Mouse (Mus musculus) urinary bladder, postnatal 4 days (tissue): ENCODE results near the gene Gm45717.
"Not testable (repeated sequence)": the region's sequence is repeated elsewhere in the genome, so short reads cannot be mapped to it uniquely, and the experiment has no call there.

ENCODE experiments used
- DNase-seq, 2 experiments: peaks; one replicate each; pipeline ENCODE4 v3.0.0; 2021 to 2022; ENCODE audit warnings: low spot score in 2 of 2

Gm45717 gene

DNA sequence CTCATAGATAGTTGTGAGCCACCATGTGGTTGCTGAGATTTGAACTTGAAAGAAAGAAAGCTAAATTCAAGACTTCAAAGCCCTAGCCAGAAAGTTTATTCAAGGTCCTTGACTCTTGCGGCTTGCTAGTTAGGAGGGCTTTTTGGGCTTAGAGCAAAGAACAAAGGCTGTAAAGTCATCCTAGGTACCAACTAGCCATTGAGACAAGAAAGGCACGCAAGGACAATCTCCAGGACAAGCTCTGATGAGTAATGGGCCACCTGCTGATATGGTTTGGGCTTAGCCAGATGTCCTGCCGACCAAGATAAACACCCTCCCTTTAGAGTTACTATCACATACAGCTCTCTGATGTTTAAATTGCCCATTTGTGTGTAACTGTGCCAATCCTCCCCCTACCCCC lies 13.0 kb upstream of the Gm45717 start:
- not testable (repeated sequence) for DNase-seq

DNA sequence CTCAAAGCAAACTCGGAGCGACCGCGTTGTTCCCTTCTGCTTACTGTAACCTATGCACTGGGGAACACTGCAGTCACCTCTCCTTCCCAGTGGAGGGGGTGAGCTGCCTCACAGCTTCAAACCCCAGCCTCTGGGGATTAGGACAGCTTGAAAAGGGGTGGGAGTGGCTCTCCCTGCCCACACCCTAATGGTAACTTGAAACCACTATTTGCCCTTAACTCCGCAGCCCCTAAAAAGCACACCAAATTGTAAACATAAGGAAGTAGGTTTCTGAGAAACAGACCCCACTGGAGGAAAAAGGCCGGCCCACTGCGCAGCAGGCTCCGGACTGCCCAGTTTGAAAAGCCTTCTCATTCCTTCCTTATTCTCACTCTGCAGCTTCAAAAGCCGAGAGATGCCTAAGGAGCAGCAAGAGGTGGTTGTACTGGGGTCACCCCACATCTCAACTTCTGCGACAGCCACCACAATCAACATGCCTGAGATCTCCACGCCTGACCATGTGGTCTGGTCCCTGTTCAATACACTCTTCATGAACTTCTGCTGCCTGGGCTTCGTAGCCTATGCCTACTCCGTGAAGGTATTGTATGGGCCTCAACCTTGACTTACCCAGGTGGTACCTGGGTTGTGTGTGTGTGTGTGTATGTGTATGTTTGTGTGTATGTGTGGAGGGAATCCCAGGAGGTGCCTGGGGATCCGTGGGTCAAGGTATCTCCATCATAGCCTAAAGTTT lies 12.3 kb upstream of the Gm45717 start:
- peak in 1 of 2 experiments; percentile 60 for DNase-seq

DNA sequence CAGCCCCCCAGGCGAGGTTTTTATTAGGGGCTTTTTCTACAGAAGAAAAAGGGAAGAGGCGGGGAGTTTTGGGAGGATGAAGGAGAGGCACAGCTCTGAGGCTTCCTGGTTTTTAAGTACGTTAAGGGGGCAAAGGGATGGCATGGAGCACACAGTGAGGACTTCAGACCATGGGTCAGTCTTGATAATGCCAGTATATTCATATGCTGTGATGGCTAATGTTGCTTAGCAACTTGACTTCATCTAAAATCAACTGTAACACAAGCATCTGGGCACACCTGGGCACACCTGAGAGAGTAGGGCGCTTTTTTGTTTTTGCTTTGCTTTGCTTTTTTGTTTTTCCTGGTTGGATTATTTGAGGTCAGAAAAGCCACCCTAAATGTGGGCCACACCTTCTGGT lies 11.2 kb upstream of the Gm45717 start, which contains the start of gene Ifitm1:
Ifitm1 (plus strand) TSS at position 301 of the 400 bp plus-strand sequence.
- peak in 1 of 2 experiments; percentile 26 for DNase-seq

GRCm38 (mm10) chr7:140962733-140963132 lies 7.0 kb upstream of the Gm45717 start:
- no peak for DNase-seq

- no peak for DNase-seq
These were observed 5.7 kb upstream of the Gm45717 start for GRCm38 (mm10) chr7:140961416-140961815.

DNA sequence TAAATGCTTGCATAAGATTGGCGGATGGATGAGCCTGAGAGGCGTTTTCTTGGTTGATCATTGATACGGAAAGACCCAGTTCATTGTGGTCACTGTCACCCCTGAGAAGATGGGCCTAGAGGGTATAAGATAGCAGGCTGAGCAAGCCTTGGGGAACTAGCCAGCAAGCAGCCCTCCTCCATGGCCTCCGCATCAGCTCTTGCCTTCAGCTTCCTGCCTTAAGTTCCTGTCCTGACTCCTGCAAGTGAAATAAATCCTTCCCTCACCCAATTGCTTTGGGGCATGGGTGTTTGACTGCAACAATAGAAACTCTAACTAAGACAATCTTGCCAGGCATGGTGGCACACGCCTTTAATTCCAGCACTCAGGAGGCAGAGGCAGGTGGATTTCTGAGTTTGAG lies 4.3 kb upstream of the Gm45717 start:
- DNase-seq: no peak

GRCm38 (mm10) chr7:140959181-140959901 lies 3.6 kb upstream of the Gm45717 start:
- no peak for DNase-seq

DNA sequence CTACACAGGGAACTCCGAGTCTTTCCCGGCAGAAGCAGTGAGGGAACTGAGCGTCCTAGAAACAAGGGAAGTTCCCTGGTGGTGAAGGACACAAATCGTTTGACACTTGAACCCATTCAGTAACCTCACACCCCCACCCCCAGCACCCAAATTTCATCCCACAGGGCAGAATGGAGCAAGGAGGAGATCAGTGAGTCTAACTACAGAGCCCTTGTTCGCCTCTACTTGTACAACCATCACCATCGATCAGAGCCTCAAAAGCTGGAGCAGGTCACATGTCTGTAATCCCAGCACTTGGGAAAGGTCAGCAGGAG lies 776 bp upstream of the Gm45717 start:
- DNase-seq: no peak

GRCm38 (mm10) chr7:140955342-140955741 lies 395 bp downstream of the Gm45717 start:
- DNase-seq: no peak

DNA sequence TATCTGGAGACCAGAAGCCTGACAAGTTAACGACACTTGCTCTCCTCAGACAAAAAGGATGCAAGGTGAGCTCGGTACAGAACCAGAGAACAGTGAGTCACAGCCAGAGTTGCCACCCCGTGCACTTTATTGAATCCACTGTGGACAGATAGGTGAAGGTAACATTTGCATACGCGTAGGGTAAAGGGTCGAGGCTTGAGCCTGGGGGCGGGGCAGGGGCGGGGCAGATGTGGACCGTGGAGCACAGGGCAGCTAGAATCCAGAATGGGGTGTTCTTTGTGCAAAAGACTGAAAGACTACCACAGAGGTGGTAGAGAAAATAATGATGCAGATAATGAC lies 1.0 kb downstream of the Gm45717 start:
- DNase-seq: no peak

DNA sequence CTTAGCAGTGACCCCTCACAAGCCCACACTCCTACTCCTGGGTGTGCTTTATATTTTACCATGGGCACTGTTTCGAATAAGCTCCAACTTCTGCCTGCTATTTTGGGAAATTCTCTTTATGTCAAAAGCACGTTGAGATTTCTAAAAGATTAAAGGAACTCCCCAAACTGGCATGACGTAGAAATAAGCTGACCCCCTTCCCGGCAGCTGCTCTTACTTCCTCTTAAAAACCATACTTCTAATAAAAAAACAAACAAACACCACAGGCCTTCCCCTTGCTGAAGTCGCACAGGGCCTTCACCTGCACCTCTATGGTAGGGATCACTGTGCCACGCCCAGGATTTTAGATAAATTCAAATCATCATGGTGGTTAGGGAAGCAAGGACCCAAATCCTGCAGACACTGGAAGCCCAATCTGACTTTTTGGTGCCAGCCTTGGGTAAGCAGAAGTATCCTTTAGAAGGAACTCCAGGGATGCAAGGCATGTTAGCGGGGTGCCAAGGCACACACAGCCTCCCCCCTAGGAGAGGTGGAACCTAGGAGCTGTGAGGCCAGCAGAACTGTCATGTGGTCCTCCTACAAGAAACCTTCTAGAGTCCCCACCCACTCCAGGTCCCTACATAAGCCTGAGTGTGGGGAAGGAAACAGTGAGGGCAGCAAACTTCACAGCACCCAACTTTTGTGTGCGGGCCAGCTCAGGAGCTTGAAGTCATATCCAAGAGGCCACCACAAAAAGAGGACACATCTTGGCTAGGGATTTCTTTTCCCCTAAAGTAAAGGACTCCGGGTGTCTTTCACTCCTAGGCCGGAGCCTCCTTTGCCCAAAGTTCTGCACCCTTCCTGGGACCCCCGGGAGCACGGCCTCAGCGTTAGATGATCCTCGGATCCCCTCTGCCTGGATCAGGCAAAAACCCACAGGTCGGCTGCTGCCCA lies 1.7 kb downstream of the Gm45717 start:
- no peak for DNase-seq

DNA sequence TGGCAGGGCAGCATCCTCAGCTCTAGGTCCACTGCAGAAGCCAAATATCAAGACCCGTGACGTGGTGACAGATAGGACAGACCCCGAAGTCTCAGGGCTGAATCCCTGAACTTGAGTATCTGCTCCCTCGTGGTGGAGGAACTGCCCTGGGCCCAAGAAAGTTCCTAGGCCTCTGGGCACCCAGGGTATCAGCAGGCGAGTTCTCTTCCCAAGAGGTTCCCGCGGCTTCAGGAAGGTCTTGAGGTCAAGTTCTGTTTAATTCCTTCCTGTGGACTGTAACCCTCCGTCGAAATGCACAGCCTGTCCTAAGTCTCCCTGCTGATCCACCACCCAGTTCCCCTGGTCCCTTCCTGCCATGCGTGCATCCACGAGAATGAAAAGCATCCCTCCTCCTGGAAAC lies 2.6 kb downstream of the Gm45717 start:
- no peak for DNase-seq

DNA sequence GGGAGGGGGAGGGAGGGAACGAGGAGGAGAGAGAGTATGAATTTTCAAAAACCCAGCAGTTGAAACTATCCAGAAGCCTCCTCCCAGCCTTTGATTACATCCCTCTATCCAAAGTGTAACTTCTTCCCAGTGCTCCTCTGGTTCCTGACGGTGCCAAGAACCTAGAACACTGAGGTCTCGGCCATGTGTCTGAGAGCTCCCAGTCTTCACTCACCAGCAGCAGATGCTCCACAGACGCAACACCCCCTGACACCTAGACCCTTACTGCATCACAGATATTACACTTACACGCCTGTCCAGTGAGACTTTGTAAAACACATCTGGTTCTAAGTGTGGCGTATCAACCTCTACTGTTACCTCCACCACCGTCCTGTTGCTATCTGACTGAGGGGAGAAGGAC lies 3.3 kb downstream of the Gm45717 start:
- no peak for DNase-seq

GRCm38 (mm10) chr7:140951765-140952164 lies 4.0 kb downstream of the Gm45717 start:
- no peak for DNase-seq

- no peak for DNase-seq
These were observed 4.7 kb downstream of the Gm45717 start for GRCm38 (mm10) chr7:140951051-140951450.

- no peak for DNase-seq
These were observed 5.8 kb downstream of the Gm45717 start, which contains the start of gene Ifitm5 for GRCm38 (mm10) chr7:140949824-140950530. Ifitm5 (minus strand) TSS chr7:140950291.

DNA sequence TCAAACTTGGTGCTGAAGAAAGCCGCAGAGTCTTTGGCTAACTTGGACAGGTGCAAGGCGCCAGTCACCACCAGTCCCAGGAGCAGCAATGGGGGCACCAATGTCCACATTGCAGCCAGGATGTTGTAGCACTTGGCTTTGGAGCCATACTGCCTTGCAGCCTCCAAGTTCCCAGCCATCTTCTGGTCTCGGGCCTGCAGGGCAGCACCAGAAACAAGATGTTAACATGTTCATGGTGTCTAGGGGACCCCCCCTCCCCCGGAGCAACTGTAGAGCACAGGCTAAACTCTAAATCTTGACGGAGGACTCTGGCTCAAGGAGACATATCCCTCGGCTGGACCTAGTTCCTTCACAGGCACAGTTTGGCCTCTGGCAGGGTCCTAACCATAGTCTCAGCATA lies 6.5 kb downstream of the Gm45717 start:
- no peak for DNase-seq

- DNase-seq: no peak
These were observed 7.6 kb downstream of the Gm45717 start for GRCm38 (mm10) chr7:140948161-140948560.

DNA sequence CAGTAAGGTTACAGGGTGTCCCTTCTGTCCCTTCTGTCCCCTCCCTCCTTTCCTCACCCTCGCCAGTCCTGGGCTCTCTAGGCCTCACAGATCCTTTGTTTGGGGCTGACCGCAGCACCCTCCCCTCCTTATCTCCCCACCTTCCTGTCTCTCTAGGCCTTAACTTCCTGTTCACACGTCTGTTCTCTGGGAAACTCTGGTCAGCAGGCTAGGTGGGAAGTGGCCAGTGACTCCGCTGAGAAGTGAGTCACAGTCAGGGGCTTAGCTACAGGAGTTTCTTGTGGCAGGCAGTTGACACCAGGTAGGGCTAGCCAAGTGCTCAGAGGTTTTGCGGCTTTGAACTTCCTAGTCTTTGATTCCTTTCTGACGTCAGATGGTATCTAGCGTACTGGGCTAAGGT lies 8.8 kb downstream of the Gm45717 start:
- DNase-seq: no peak

DNA sequence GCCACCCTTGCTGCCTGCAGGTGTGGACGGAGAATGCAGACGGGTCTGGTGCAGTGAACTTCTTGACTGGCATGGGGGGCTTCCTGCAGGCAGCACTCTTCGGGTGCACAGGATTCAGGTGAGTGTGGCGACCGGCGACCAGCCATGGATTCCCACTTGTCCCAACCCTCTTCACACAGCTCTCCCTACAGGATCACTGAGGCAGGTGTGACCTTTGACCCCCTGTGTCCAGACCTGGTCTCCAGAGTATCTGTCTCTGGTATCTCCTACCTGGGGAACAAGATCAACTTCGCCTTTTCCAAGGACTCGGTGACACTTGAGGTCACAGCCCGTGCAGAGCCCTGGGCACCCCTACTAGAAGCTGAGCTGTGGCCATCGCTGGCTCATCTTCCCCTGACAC lies 9.4 kb downstream of the Gm45717 start:
- DNase-seq: no peak

DNA sequence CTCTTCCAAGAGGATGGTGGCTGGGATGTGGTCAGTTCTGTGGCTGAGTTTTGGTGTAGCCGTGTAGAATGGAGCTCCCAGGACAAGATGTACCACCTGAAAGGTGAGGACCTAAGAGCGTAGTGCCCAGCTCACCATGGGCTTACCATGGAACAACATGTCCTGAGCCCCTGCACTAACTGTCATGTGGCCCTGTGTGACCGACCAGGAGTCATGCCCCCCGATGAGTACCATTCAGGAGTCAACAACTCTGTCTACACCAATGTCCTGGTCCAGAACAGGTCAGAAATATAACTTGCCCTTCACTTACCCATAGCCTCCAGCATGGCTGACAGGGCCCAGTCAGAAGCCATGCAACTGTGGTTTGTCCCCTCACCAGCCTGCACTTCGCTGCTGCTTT lies 10.5 kb downstream of the Gm45717 start:
- no peak for DNase-seq

GRCm38 (mm10) chr7:140944236-140944635 lies 11.5 kb downstream of the Gm45717 start:
- no peak for DNase-seq
